Mouse (Mus musculus) lung, postnatal 4 days (tissue): ENCODE measurements around the gene Gm8369.
"Not testable (repeated sequence)": the region's sequence is repeated elsewhere in the genome, so short reads cannot be mapped to it uniquely, and the experiment has no call there.

ENCODE experiments used
- DNase-seq, 2 experiments: peaks; one replicate each; pipeline ENCODE4 v3.0.0; 2021

Gm8369 gene

GRCm38 (mm10) chr19:11516845-11517244, 31.1 kb downstream of the Gm8369 start:
- no peak for DNase-seq

DNA sequence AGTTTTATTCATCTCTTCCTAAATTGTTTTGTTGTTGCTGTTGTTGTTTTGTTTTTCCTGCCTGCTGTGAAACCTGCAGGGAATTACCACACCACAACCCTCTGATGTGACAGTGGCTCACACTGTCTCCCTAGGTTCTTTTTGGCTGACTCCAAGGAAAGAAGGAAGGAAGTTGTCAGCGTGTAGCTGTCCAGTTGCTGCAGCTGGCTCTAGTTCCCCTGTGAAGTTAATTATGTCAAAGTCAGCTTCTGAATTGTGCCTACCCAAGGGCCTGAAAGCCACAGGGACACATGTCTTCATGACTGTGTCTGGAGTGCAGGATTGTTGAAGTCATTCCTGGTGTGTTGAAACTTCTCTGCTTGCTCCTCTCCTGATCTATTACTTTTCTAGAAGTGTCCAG, 31.6 kb downstream of the Gm8369 start:
- not testable (repeated sequence) for DNase-seq

- not testable (repeated sequence) for DNase-seq
Observed at GRCm38 (mm10) chr19:11518356-11518755, 32.6 kb downstream of the Gm8369 start.

- no peak for DNase-seq
Observed at GRCm38 (mm10) chr19:11520146-11520545, 34.4 kb downstream of the Gm8369 start.

GRCm38 (mm10) chr19:11533421-11533820, 47.7 kb downstream of the Gm8369 start:
- no peak for DNase-seq

DNA sequence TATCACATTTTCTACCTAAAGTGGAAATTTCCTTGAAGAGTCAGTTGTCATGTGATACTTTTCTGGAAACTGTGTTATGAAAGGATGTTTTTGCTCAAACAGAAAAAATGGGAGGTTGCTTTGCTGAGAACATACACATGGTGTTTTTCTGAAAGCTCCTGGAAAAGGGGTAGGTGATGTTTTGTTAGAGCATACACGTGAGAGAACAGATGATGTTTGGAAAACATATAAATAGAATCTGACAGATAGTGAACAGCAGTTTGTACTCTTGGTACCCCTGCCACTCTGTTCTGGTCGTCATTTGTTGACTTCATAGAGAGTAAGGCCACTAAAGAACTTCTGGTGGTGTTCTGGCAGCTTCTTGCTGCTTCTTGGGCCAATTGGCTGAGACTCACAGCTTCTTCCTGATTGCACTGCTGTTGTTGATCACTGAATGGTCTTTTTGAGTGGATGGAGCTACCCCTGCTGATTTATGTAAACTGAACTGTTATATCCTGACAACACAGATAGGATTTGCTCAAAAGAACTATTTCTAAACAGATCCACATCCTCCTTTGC, 48.2 kb downstream of the Gm8369 start:
- DNase-seq, result peak in 1 of 2 experiments; percentile 29

DNA sequence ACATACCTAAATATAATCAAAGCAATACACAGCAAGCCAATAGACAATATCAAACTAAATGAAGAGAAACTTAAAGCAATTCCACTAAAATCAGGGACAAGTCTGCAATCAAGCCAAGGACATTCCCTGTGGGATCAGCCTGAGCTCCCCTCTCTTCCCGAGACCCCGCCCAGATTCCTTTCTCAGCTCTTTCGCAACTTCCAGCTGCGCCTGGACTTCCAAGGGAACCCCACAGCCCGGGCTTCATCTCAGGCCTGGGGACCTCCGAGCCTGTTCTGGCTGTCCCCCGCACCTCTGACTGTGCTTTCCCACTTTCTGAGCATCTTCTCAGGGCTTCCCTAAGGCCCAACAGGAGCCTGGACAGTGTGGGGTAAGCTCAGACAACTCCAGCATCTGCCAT, 50.9 kb downstream of the Gm8369 start, which contains the start of gene Ms4a4d:
Gene Ms4a4d, plus strand, starts transcription at position 209 of the 400 bp plus-strand sequence.
- DNase-seq, result peak in 1 of 2 experiments; percentile 37

DNA sequence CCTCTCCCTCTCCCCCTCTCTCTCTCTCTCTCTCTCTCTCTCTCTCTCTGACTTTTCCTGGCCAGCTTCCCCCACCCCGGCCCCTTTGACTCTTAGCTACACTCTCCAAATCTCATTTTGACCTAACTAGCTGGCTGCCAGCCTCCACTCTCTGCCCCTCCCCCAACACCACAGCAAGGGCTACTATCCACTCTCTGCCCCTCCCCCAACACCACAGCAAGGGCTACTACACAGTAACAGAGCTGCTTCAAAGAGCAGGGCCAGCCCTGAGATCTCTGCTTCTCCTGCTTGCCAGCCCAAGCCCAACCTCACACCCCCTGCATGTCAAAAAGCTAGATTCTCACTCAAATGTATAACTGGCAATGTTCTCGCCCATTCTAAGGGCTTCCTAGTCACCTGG, 51.6 kb downstream of the Gm8369 start:
- peak in 1 of 2 experiments; percentile 42 for DNase-seq

DNA sequence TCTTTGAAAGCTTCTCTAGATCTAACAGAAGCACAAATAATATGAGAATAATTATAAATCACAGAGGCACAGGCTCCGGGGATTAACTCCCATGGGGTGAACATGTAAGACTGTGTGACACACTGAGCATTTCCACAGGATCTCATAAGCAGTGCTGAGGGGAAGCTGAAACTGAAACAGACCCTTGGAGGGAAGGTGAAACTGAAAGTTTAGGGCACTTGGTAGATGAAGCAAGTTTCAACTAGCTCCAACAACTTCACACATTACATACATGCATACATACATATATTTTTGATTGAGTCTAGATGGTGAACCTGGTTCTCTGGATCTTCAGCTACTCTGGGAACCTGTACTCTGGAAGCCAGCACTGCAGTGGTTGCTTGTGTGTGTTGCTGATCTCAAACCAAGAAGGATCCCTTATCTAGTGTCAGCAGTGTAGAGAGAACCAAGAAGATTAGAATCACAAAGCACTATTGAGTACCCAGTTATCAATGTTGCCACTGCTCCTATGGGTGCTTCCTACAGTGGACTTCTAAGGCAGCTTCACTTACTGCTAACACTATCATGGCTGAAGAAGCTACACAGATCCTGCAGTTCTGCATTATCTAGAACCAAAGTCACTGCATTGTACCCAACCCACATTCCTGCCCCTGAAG, 54.6 kb downstream of the Gm8369 start:
- not testable (repeated sequence) for DNase-seq

GRCm38 (mm10) chr19:11544383-11544782, 58.6 kb downstream of the Gm8369 start:
- not testable (repeated sequence) for DNase-seq

DNA sequence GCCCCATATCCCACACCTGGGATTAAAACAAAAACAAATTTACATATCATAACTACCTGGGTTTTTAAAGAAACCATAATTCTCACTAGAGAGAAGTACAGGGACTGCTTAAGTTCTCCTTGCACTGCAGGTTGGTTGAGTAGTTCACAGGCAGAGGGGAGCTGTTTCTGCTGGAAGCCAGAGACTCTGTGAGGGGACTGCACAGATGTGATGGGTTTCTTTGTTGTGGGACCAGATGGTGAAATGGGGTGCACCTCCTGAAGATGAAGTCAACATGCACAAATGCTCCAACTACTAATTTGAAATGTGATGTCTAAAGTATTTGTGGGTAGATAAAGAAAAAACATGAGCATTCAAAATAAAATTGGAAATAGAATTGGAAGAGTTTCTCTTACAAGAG, 62.2 kb downstream of the Gm8369 start:
- no peak for DNase-seq

DNA sequence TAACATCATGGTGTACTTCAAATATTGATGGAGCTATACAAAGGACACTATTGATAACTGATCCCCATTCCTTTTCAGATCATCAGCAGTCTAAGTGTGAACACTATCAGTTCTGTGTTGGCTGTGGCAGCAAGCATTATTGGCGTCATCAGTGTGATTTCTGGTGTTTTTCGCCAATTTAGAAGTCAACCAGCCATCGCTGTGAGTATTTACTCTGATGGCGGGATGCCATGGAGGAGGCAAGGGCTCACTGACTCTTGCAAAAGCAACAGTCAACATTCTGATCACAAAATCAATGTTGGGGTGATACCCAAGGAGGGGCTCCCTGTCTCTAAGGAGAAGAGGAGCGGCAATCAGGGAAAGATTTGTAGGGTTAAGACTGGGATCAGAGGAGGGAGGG, 69.0 kb downstream of the Gm8369 start:
- no peak for DNase-seq

GRCm38 (mm10) chr19:11559560-11559959, 73.8 kb downstream of the Gm8369 start:
- DNase-seq, result peak in 1 of 2 experiments; percentile 22
